Mouse (Mus musculus): ENCODE measurements at regions not wholly inside any gene's neighbourhood (a gene's known extent, or its start where the extent isn't known, plus 50 kb on each side); places are given as distances from the start of the nearest gene placed in this dataset.

DNA sequence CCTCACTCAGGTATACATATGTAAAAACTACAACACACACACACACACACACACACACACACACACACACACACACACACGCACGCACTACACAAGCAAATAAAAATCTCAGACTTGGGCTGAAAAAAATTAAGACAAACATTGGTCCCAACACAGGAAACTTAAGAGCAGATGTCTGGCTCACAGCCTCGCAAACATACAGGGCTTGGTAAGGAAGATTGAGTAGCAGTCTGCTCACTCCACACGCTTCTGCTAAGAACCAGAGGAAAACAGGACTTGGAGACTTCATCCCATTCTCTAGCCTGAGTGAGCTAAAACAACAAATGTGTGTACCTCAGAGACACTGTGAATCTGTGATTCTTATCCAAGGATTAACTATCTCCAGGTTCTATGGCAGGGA is 132.3 kb upstream of the Sox11 start:
- TF ChIP-seq MYOG (IDR thresholded peaks at IDR 0.05; ENCODE audit: control insufficient read depth, extremely low read depth, insufficient read length) (no peak), CEBPB (IDR thresholded peaks at IDR 0.05; ENCODE audit: low read depth) (no peak)
